Mouse (Mus musculus) spleen, adult 2 months (tissue): ENCODE results near the gene Psmd9. TPM values are rescaled to one million over a fixed set of nuclear protein-coding genes. Genes with fewer than 3 reads are reported as not detected.

Experiments
- DNase-seq, 2 experiments: peaks; one replicate each; pipeline versions ENCODE4 v3.0.0 to v3.0.0-alpha.2; 2012 to 2021; ENCODE audit warnings: low spot score in 2 of 2, low read depth in 1 of 2
- H3K27ac ChIP-seq: fragments of 200-500 bp; 2 replicates; pipeline ENCODE4 v1.5.1; 2012; ENCODE audit warnings: low read length, inconsistent platforms; ENCODE audit not compliant: insufficient read depth
- H3K27me3 ChIP-seq: fragments of 200-500 bp; 2 replicates; pipeline ENCODE4 v1.6.1; 2012; ENCODE audit warnings: mild to moderate bottlenecking, moderate library complexity, low read length, inconsistent platforms; ENCODE audit not compliant: control insufficient read depth, insufficient read depth
- H3K36me3 ChIP-seq: fragments of 200-500 bp; 2 replicates; pipeline ENCODE4 v1.6.1; 2012; ENCODE audit warnings: mild to moderate bottlenecking, low read length, inconsistent platforms; ENCODE audit not compliant: control insufficient read depth, insufficient read depth
- H3K4me1 ChIP-seq: fragments of 200-500 bp; 2 replicates; pipeline ENCODE4 v1.6.1; 2011; ENCODE audit warnings: inconsistent platforms; ENCODE audit not compliant: control insufficient read depth, insufficient read depth, insufficient read length
- H3K4me3 ChIP-seq: fragments of 200-500 bp; 2 replicates; pipeline ENCODE4 v1.5.1; 2011; ENCODE audit warnings: mild to moderate bottlenecking, inconsistent platforms; ENCODE audit not compliant: insufficient read depth, insufficient read length; ENCODE audit errors: extremely low read depth
- CTCF ChIP-seq: fragments of 200-500 bp; IDR thresholded peaks from 2 replicates; pipeline ENCODE4 v1.5.1; 2011; ENCODE audit warnings: mild to moderate bottlenecking, inconsistent platforms; ENCODE audit not compliant: insufficient read depth, insufficient read length, insufficient replicate concordance; ENCODE audit errors: extremely low read depth
- POLR2A ChIP-seq: fragments of 200-500 bp; IDR thresholded peaks from 2 replicates; pipeline ENCODE4 v1.6.1; 2011; ENCODE audit warnings: low read depth, low read length, inconsistent platforms
- WGBS: fragments of 180-500 bp; shearing (Covaris S2); methylation state at CpG from one replicate; pipeline ENCODE4 v1.1.7; 2018; 5-methylcytosine and 5-hydroxymethylcytosine counted together
- polyA plus RNA-seq: library from polyadenylated mRNA; depleted of rRNA; stranded (reverse); fragments of >200 nt; gene quantifications from 2 replicates; pipeline ENCODE4 v1.2.3, GENCODE M21; 2012; rRNA removed

Psmd9 gene
- polyA plus RNA-seq, 1 experiment, result 13.3 TPM

GRCm38 (mm10) chr5:123296972-123297754 is 128.0 kb downstream of the Psmd9 start:
- no peak for TF ChIP-seq POLR2A
- no peak for TF ChIP-seq CTCF

DNA sequence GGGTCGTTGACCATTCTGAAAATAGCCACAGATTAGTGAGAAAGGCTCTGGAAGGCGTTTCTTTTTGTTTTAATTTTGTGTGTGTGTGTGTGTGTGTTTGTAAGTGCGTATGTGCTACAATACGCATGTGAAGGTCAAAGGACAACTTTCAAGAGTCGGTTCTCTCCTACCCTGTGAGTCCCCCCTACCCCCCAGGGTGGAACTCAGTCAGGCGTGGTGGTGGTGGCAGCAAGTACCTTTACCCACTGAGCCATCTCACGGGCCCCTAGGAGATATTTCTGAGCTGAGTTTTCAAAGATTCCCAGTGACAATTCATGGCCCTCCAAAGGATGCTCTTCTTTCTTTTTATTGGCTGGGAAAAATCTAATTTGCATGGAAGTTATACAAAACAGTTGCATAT is 128.6 kb downstream of the Psmd9 start:
- WGBS, result 79% methylated on average over 7 of the region's 7 CpGs
- Histone ChIP-seq H3K4me1 (no peaks in the 10 kb centered on the region), H3K4me3 (no peak overlapping the region), H3K27ac (no peak overlapping the region), H3K27me3 (no peaks in the 10 kb centered on the region), H3K36me3 (no peaks in the 10 kb centered on the region)
- TF ChIP-seq CTCF, result no peak
- TF ChIP-seq POLR2A, result no peak
- DNase-seq, result no peak

More at GRCm38 (mm10) chr5:123296972-123297754, 128.0 kb downstream of the Psmd9 start:
- no peak for DNase-seq
- no peaks in the 10 kb centered on the region for H3K4me1 ChIP-seq
- H3K27me3 ChIP-seq, result no peaks in the 10 kb centered on the region
- no peak overlapping the region for H3K4me3 ChIP-seq
- WGBS, result 66% methylated on average over 23 of the region's 23 CpGs
- no peak overlapping the region for H3K27ac ChIP-seq
- H3K36me3 ChIP-seq, result no peaks in the 10 kb centered on the region

DNA sequence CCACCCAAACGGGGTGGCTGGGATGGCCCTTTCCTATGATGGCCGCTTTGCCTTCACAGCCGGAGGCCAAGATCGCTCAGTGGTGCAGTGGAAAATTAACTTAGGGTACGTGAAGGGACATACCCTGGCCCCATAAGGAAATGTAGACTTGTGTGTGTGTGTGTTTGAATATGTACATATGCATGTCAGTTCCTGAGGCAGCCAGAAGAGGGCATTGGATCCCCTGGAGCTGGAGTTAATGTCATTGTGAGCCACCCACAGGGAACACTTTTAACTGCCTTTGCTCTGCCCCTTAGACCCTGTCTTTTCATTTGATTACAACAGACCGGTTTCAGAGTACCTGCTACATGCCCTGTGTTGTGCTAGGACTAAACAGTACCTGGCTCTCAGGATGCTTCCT is 129.3 kb downstream of the Psmd9 start:
- no peaks in the 10 kb centered on the region for H3K4me1 ChIP-seq
- H3K27ac ChIP-seq, result no peak overlapping the region
- H3K4me3 ChIP-seq, result no peak overlapping the region
- H3K36me3 ChIP-seq, result no peaks in the 10 kb centered on the region
- H3K27me3 ChIP-seq, result no peaks in the 10 kb centered on the region
- DNase-seq, result no peak
- 89% methylated on average over 6 of the region's 6 CpGs for WGBS
- no peak for TF ChIP-seq CTCF
- TF ChIP-seq POLR2A, result no peak

Other genes with a start within 250 kb of the Psmd9 start
- gene Kdm2b, start 179.6 kb upstream of the Psmd9 start, polyA plus RNA-seq, result 30.3 and 36.7 TPM in 2 replicates
- 52.3 and 83.0 TPM in 2 replicates for gene Orai1, start 154.3 kb upstream of the Psmd9 start, polyA plus RNA-seq
- not detected in 2 replicates for gene Morn3, start 122.4 kb upstream of the Psmd9 start, polyA plus RNA-seq
- 5.8 and 7.6 TPM in 2 replicates for gene Tmem120b, start 101.0 kb upstream of the Psmd9 start, polyA plus RNA-seq
- gene Rhof, start 36.7 kb upstream of the Psmd9 start, polyA plus RNA-seq, result 70.7 and 72.5 TPM in 2 replicates
- gene Setd1b, start 27.2 kb upstream of the Psmd9 start, polyA plus RNA-seq, result 20.5 and 23.2 TPM in 2 replicates
- 0.19 and 0.37 TPM in 2 replicates for gene Hpd, start 13.3 kb downstream of the Psmd9 start, polyA plus RNA-seq
- 0.89 and 0.95 TPM in 2 replicates for gene Wdr66, start 82.7 kb downstream of the Psmd9 start, polyA plus RNA-seq
- gene Bcl7a, start 174.4 kb downstream of the Psmd9 start, polyA plus RNA-seq, result 12.4 and 12.8 TPM in 2 replicates
- gene Mlxip, start 225.4 kb downstream of the Psmd9 start, polyA plus RNA-seq, result 87.1 and 113 TPM in 2 replicates